Mouse (Mus musculus) lung, postnatal 10 days (tissue): ENCODE measurements around the gene Gpr176.

Source experiments
- DNase-seq: peaks from one replicate; pipeline ENCODE4 v3.0.0; 2021

Gene Gpr176

GRCm38 (mm10) chr2:118372561-118372900, 688 bp downstream of the Gpr176 start:
- DNase-seq, result no peak

- no peak for DNase-seq
Observed at GRCm38 (mm10) chr2:118371841-118372240, 1.4 kb downstream of the Gpr176 start.

GRCm38 (mm10) chr2:118355138-118355719, 18.0 kb downstream of the Gpr176 start:
- no peak for DNase-seq

- no peak for DNase-seq
Observed at GRCm38 (mm10) chr2:118353916-118354403, 19.3 kb downstream of the Gpr176 start.

GRCm38 (mm10) chr2:118353498-118353897, 19.7 kb downstream of the Gpr176 start:
- no peak for DNase-seq

- DNase-seq, result no peak
Observed at GRCm38 (mm10) chr2:118345535-118345934, 27.7 kb downstream of the Gpr176 start.

- DNase-seq, result no peak
Observed at GRCm38 (mm10) chr2:118343897-118344296, 29.3 kb downstream of the Gpr176 start.

GRCm38 (mm10) chr2:118341295-118341694, 31.9 kb downstream of the Gpr176 start:
- no peak for DNase-seq

GRCm38 (mm10) chr2:118336084-118336483, 37.1 kb downstream of the Gpr176 start:
- DNase-seq, result peak; percentile 19

GRCm38 (mm10) chr2:118322663-118323062, 50.6 kb downstream of the Gpr176 start:
- no peak for DNase-seq

- DNase-seq, result no peak
Observed at GRCm38 (mm10) chr2:118321804-118322203, 51.4 kb downstream of the Gpr176 start.

- no peak for DNase-seq
Observed at GRCm38 (mm10) chr2:118321094-118321493, 52.1 kb downstream of the Gpr176 start.

- no peak for DNase-seq
Observed at GRCm38 (mm10) chr2:118320519-118320918, 52.7 kb downstream of the Gpr176 start.

- DNase-seq, result no peak
Observed at GRCm38 (mm10) chr2:118319176-118319575, 54.0 kb downstream of the Gpr176 start.

- no peak for DNase-seq
Observed at GRCm38 (mm10) chr2:118316939-118317338, 56.3 kb downstream of the Gpr176 start.

- no peak for DNase-seq
Observed at GRCm38 (mm10) chr2:118315656-118316402, 57.4 kb downstream of the Gpr176 start.

- no peak for DNase-seq
Observed at GRCm38 (mm10) chr2:118307561-118307960, 65.7 kb downstream of the Gpr176 start.

- no peak for DNase-seq
Observed at GRCm38 (mm10) chr2:118306966-118307365, 66.3 kb downstream of the Gpr176 start.

GRCm38 (mm10) chr2:118306522-118306895, 66.7 kb downstream of the Gpr176 start:
- no peak for DNase-seq

GRCm38 (mm10) chr2:118305827-118306521, 67.2 kb downstream of the Gpr176 start:
- DNase-seq, result no peak

- no peak for DNase-seq
Observed at GRCm38 (mm10) chr2:118303456-118303855, 69.8 kb downstream of the Gpr176 start.

GRCm38 (mm10) chr2:118301656-118302055, 71.6 kb downstream of the Gpr176 start:
- no peak for DNase-seq

GRCm38 (mm10) chr2:118301041-118301545, 72.1 kb downstream of the Gpr176 start:
- no peak for DNase-seq

- DNase-seq, result no peak
Observed at GRCm38 (mm10) chr2:118299981-118300380, 73.2 kb downstream of the Gpr176 start.
